Mouse (Mus musculus) heart, embryonic 16.5 days (tissue): ENCODE measurements around the gene Cenpb. TPM values are rescaled to one million over a fixed set of nuclear protein-coding genes. Genes with fewer than 3 reads are reported as not detected.

Experiments used
- polyA plus RNA-seq: library from polyadenylated mRNA; unstranded; fragments of >200 nt; fragmentation: Nextera tagmentation; extraction: Ambion mirVana; gene quantifications from 2 replicates; pipeline ENCODE4 v1.2.1, GENCODE M21; 2015

Cenpb gene
- polyA plus RNA-seq, 1 experiment from 2014 or later: 7.4 TPM

Other genes starting within 250 kb of the Cenpb start
- gene Gfra4, start 137.0 kb downstream of the Cenpb start, polyA plus RNA-seq: 1.8 and 3.0 TPM in 2 replicates
- gene Adam33, start 116.3 kb downstream of the Cenpb start, polyA plus RNA-seq: 16.9 and 17.3 TPM in 2 replicates
- 0.46 and 0.49 TPM in 2 replicates for gene Siglec1, start 93.3 kb downstream of the Cenpb start, polyA plus RNA-seq
- 11.6 and 12.8 TPM in 2 replicates for gene Hspa12b, start 52.8 kb downstream of the Cenpb start, polyA plus RNA-seq
- gene Gm11037, start 46.6 kb downstream of the Cenpb start, polyA plus RNA-seq: not detected in 2 replicates
- 65.1 and 73.7 TPM in 2 replicates for gene 1700037H04Rik, start 20.0 kb downstream of the Cenpb start, polyA plus RNA-seq
- 50.4 and 55.8 TPM in 2 replicates for gene Cdc25b, start 6.9 kb upstream of the Cenpb start, polyA plus RNA-seq
- gene Spef1, start 7.2 kb upstream of the Cenpb start, polyA plus RNA-seq: 2.0 and 2.8 TPM in 2 replicates
- gene Ap5s1, start 27.0 kb upstream of the Cenpb start, polyA plus RNA-seq: 40.7 and 41.9 TPM in 2 replicates
- gene Mavs, start 54.0 kb upstream of the Cenpb start, polyA plus RNA-seq: 28.2 and 29.6 TPM in 2 replicates
- gene Pank2, start 82.4 kb upstream of the Cenpb start, polyA plus RNA-seq: 20.0 and 22.9 TPM in 2 replicates
- 1.7 and 2.0 TPM in 2 replicates for gene Rnf24, start 172.8 kb upstream of the Cenpb start, polyA plus RNA-seq